10 mouse cellular contexts compared by ENCODE assay signal in the genomic region with DNA sequence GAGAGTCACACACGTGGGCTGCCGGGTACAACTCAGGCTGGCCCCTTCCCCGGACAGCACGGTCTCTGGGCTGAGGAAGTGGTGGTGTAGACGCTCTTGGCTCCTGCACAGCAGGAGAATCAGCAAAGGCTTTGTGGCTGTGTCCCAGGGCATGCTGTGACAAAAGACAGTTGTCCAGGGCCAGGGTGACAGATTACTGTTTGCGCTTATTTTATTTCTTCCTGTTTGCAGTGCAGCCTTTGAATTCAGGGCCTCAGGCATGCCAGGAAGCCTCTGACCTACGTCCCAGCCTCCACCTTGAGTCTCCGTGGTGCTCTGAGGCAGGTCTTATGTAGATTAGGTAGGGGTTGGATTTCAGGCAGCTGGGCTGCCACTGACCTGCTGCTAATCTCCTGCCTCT. TPM values are rescaled to one million over a fixed set of nuclear protein-coding genes. Genes with fewer than 3 reads are reported as not detected.
DNase-seq lines count a peak whose midpoint lies in the region; ATAC-seq lines count a peak whose summit lies in the region.
"Had no signal": no experiment of that assay in that cellular context is flagged by ENCODE, and none has a peak within 500 bp of the region (broad histone marks: within the 10 kb centered on the region; RNA-seq: fewer than 3 reads in every experiment).

No protein-coding gene starts in this region.

- no peak overlapping the region for H3K4me3 ChIP-seq in liver, embryonic 11.5 days (ENCODE audit: low read depth, low read length)
- H3K4me3 ChIP-seq: limb, embryonic 13.5 days had no signal

- peaks cover 35% of the 10 kb centered on the region for H3K4me1 ChIP-seq in liver, embryonic 11.5 days (replicated peaks; ENCODE audit: control insufficient read depth, insufficient read depth, low read length)

- H3K36me3 ChIP-seq in liver, embryonic 11.5 days (ENCODE audit: control insufficient read depth, insufficient read depth, low read length): no peaks in the 10 kb centered on the region
- H3K36me3 ChIP-seq: limb, embryonic 13.5 days had no signal

- H3K27me3 ChIP-seq in liver, embryonic 11.5 days (replicated peaks; ENCODE audit: control insufficient read depth, insufficient read depth, low read length): no peaks in the 10 kb centered on the region
- H3K27me3 ChIP-seq: CH12.LX; limb, embryonic 13.5 days had no signal

- DNase-seq in gastrocnemius, postnatal 10 days: peak; percentile 2
- DNase-seq in gastrocnemius, adult 8-10 months (ENCODE audit: low spot score in 2 of 2): no peak
- peak; percentile 3 for DNase-seq in right cerebral cortex, postnatal 25 days
- DNase-seq in right cerebral cortex, postnatal 36 days (ENCODE audit: low spot score in 2 of 2): no peak
- peak; percentile 34 for DNase-seq in liver, embryonic 11.5 days (ENCODE audit: low spot score)
- peak; percentile 9 for DNase-seq in urinary bladder, postnatal 10 days (ENCODE audit: low spot score)
- DNase-seq in layer of hippocampus, postnatal 14 days (ENCODE audit: low spot score in 2 of 2): no peak
- DNase-seq in right cerebral cortex, postnatal 14 days: no peak

- 40% methylated on average over 8 of the region's 8 CpGs for WGBS in liver, embryonic 11.5 days

- no peak overlapping the region for H3K4me2 ChIP-seq in liver, embryonic 11.5 days
- H3K4me2 ChIP-seq: limb, embryonic 13.5 days had no signal

- H3K9me3 ChIP-seq in liver, embryonic 11.5 days (ENCODE audit: control insufficient read depth, low read length): no peaks in the 10 kb centered on the region

- H3K9ac ChIP-seq in liver, embryonic 11.5 days (ENCODE audit: low read depth, low read length): no peak overlapping the region
- H3K9ac ChIP-seq: limb, embryonic 13.5 days had no signal

- H3K27ac ChIP-seq in liver, embryonic 11.5 days (ENCODE audit: low read depth, low read length): no peak overlapping the region; the same call in 1 of the 2 replicates
- H3K27ac ChIP-seq: limb, embryonic 13.5 days had no signal

- no peak for ATAC-seq in liver, embryonic 11.5 days (replicated peaks; ENCODE audit: low FRiP score)

RNA-seq across cellular contexts. Expression of gene Zfp36l2, which starts 10.3 kb away (rescaled TPM):
- 10 to 100 TPM; 26.2 to 32.6 TPM for total RNA-seq in gastrocnemius, postnatal 10 days (2021)
- 10 to 100 TPM in 1 of 4 experiments, 1 to 10 TPM in 3; 5.1 to 10.3 (median 7.5) TPM for total RNA-seq in gastrocnemius, adult 8-10 months (2022)
- 24.7 and 26.7 TPM in 2 replicates for polyA plus RNA-seq in liver, embryonic 11.5 days (2014; fragmentation: Nextera tagmentation; extraction: Ambion mirVana)
- total RNA-seq in layer of hippocampus, postnatal 14 days (2021): 10 to 100 TPM; 22.7 to 29.5 TPM

Comparison
In these comparisons a context has a peak if more than half of its experiments do, and no peak if none do; other contexts are left out.
1. DNase-seq: peak in gastrocnemius, postnatal 10 days (single experiment), right cerebral cortex, postnatal 25 days (single experiment), liver, embryonic 11.5 days (single experiment) and urinary bladder, postnatal 10 days (single experiment); none in gastrocnemius, adult 8-10 months (0 of 2), right cerebral cortex, postnatal 36 days (0 of 2), layer of hippocampus, postnatal 14 days (0 of 2) and right cerebral cortex, postnatal 14 days (single experiment).